Mouse (Mus musculus): ENCODE results near the gene 4930404N11Rik.

The 4930404N11Rik gene

GRCm38 (mm10) chr10:81365672-81366476 is at the start of gene 4930404N11Rik:
4930404N11Rik (minus strand) TSS chr10:81365816.
- no peak for DNase-seq

GRCm38 (mm10) chr10:81415146-81415545 is 49.5 kb upstream of the 4930404N11Rik start:
- no peak for DNase-seq

- DNase-seq, result peak; percentile 85
Measured at GRCm38 (mm10) chr10:81414682-81415081, 49.1 kb upstream of the 4930404N11Rik start.

GRCm38 (mm10) chr10:81413310-81414261 is 48.0 kb upstream of the 4930404N11Rik start:
- peak; percentile 96 for DNase-seq

- peak; percentile 65 for DNase-seq
Measured at GRCm38 (mm10) chr10:81412586-81413309, 47.1 kb upstream of the 4930404N11Rik start.

GRCm38 (mm10) chr10:81411471-81412400 is 46.1 kb upstream of the 4930404N11Rik start:
- DNase-seq, result peak; percentile 90

GRCm38 (mm10) chr10:81410981-81411380 is 45.4 kb upstream of the 4930404N11Rik start:
- DNase-seq, result peak; percentile 63

- no peak for DNase-seq
Measured at GRCm38 (mm10) chr10:81410350-81410749, 44.7 kb upstream of the 4930404N11Rik start.

- no peak for DNase-seq
Measured at GRCm38 (mm10) chr10:81409330-81409729, 43.7 kb upstream of the 4930404N11Rik start.

GRCm38 (mm10) chr10:81408871-81409291 is 43.3 kb upstream of the 4930404N11Rik start:
- DNase-seq, result peak; percentile 97

GRCm38 (mm10) chr10:81408424-81408729 is 42.8 kb upstream of the 4930404N11Rik start:
- DNase-seq, result no peak

GRCm38 (mm10) chr10:81407539-81408423 is 42.2 kb upstream of the 4930404N11Rik start:
- peak; percentile 94 for DNase-seq

- peak; percentile 28 for DNase-seq
Measured at GRCm38 (mm10) chr10:81406504-81407440, 41.2 kb upstream of the 4930404N11Rik start.

GRCm38 (mm10) chr10:81405588-81406201 is 40.1 kb upstream of the 4930404N11Rik start:
- peak; percentile 77 for DNase-seq

- peak; percentile 70 for DNase-seq
Measured at GRCm38 (mm10) chr10:81404720-81405119, 39.1 kb upstream of the 4930404N11Rik start.

- DNase-seq, result peak; percentile 40
Measured at GRCm38 (mm10) chr10:81404082-81404481, 38.5 kb upstream of the 4930404N11Rik start.

- no peak for DNase-seq
Measured at GRCm38 (mm10) chr10:81403511-81403910, 37.9 kb upstream of the 4930404N11Rik start.

- peak; percentile 16 for DNase-seq
Measured at GRCm38 (mm10) chr10:81402227-81402765, 36.7 kb upstream of the 4930404N11Rik start.
